Mouse (Mus musculus) left cerebral cortex, adult 11 months (tissue): ENCODE data around the gene Mmrn2.
"Not testable (repeated sequence)": the region's sequence is repeated elsewhere in the genome, so short reads cannot be mapped to it uniquely, and the experiment has no call there.

Experiments used
- DNase-seq: peaks from one replicate; pipeline ENCODE4 v3.0.0; 2022; ENCODE audit warnings: low spot score

The Mmrn2 gene

DNA sequence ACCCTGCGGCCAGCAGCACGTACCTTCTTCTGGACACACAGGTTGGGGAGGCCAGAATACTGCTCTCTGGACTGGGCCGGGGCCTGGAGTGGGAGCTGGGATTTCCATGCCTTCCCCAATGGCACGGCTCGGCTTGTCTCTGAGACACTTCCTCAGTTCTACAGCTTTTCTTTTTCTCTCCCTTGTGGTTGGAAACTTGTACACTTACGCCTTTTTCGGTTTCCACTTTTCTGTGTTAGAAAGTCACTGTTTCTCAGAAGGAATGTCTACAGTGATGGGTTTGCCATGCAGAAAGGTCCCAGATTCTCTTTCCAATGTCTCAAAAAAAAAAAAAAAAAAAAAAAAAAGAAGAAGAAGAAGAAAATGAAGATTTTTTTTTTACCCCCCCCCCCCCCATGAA, 28.2 kb downstream of the Mmrn2 start:
- no peak for DNase-seq

DNA sequence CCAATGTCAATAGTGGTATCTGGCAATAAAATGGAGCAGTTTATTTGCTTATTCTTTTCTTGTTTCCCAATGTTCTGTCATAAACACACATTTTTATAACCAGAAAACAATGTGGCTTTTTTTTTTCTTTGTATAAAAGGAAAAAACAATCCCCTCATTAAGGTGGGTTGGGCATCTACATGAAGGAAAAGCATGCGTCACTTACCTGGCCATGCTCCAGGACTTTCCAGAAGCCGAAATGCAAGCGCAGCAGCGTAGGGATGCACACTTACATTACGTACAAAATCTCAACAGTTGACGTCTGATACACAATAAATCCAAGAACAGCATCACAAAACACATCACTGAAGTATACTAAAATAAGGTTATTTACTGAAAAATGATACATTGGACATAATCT, 35.5 kb downstream of the Mmrn2 start:
- no peak for DNase-seq

DNA sequence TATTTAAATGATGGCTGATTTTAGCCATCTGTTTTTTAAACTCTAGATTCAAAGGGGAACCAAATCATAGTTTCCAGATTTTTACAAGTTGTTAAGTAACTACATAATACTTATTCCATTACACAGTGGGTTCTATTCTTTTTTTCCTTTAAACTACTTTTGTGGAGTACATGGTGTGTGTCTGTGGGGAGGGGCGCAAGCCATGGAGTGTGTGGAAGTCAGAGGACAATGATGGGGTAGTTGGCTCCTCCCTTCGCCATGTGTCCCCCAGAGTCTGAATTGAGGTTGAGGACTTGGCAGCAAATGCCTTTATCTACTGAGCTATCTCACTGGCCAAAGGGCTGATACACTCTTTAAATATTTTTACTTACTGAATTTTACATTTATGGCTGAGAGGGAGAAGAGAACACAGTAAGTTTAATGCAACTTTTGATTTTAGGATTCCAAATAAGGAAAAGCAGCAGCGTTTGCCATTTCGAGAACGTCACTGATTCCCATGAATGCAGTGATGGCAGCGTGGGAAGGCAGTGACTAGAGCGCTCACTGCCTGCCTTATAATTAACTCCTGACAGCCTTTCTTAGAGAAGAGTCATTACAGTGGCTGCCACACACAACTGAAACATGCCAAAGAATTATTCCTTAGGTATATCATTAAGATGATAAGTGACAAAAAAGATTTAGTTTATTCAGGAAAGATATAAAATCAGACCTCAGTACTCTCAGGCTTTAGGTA, 37.1 kb downstream of the Mmrn2 start:
- no peak for DNase-seq

DNA sequence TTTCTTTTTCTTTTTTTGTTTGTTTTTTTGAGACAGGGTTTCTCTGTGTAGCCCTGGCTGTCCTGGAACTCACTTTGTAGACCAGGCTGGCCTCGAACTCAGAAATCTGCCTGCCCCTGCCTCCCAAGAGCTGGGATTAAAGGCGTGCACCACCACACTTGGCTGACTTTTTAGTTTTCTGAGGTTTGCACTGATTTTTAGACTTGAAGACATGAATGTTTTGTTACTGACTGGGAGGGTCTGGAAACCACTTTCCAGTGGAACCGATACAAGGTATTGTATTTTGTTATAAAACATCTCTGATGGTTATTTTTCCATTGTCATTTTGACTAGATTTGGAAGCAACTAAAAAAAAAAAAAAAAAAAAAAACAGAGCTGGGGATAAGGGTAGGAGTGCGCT, 41.7 kb downstream of the Mmrn2 start:
- not testable (repeated sequence) for DNase-seq

DNA sequence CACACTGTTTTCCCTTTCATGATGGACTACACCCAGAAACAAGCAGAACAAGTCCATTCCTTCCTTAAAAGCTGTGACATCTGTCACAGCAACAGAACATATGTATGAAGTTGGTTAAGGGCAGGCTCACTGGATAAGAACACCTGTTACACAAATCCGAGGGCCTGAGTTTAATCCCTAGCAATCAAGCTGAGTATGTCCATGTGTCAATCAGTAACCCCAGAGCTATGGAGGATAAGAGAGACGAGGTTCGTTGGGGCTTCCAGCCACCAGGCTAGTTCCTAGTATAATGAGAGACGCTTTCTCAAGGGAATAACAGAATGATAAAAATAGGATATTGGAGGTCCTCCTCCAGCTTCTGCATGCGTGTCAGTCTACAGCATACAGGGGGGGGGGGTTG, 42.2 kb downstream of the Mmrn2 start:
- DNase-seq: no peak

DNA sequence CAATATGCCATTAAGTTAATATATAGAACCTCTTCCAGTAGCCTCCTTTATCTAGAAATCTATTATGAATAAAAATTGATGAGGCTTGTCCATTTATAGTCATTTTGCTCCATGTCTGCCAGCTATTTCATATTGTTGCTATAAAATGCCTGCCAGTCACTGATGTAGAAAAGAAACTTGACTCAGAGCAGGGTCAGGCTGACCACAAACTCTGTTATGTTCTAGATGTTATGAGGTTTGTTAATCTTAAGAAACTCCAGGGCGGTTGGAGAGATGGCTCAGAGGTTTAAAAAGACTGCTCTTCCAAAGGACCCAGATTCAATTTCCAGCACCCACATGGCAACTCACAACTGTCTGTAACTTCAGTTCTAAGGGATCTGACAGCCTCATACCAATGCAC, 45.8 kb downstream of the Mmrn2 start:
- no peak for DNase-seq

DNA sequence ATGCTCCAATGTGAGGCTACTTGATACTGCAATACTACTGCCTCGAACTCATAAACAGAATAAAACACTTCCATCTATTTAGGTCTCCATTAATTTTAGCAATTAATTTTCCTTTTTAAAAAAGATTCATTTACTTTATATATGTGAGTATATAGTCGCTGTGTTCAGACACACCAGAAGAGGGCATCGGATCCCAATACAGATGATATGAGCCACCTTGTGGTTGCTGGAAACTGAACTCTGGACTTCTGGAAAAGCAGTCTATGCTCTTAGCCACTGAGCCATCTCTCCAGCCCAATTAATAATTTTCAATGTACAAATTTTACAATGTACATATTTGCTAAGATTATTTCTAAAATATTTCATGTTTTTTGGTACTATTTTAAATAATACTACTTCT, 53.0 kb downstream of the Mmrn2 start:
- DNase-seq: no peak

DNA sequence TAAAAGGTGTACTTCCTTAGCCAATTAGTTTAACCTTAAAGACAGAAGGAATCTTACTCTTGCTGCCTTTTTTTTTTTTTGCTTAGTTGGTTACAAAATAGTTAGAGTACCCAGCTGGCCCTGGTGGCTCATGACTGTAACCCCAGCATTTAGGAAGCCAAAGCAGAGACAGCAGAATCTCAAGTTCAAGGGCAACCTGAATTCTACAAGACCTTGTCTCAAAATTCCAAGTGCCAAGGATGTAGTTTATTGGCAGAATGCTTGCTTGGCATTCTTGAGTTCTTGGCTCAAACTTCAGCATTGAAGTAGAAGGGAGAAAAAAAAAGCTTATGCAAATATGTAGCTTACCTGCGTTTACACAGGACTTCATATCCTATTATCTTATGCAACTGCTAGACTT, 53.8 kb downstream of the Mmrn2 start:
- DNase-seq: no peak

DNA sequence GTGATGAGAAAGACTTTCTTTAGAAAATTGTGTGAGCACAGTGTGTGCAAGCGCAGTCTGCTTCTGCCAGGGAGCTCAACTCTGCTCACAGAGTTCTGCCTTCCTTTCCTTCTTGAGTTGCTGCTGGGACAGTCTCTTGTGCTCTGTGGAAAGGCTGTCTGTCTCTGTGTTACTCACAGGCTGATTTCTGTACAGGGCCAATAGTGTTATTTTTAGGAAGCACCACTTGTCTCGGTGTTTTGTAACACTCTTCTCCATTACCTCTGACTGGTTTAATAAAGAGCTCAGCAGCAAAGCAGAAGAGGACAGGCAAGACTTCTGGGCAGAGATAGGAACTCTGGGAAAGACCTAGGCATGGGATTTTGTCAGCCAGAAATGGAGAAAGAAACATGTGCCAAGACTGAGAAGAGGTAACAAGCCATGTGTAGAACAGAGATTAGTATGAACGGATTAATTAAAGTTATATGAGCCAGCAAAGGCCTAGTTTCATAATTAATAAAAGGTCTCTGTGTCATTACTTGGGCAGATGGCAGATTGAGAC, 65.3 kb downstream of the Mmrn2 start:
- DNase-seq: no peak

DNA sequence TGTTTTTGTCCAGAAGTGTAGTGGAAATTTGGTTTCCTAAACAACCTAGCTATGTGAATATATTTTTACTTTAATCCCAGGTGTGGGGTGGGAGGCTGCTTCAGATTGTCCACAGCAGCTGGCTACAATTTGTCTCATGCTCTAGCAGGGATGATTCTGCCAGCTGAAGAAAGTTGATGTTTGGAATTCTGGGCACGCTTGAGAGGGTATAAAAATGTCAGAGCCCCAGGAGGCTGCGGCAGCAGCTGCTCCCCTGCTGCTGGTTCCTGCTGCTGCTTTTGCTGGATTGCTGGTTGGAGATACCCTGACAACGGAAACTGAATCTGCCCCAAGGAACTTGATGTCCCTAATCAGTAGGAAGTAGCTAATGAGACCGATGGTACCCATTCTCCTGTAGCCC, 67.3 kb downstream of the Mmrn2 start:
- DNase-seq: no peak

DNA sequence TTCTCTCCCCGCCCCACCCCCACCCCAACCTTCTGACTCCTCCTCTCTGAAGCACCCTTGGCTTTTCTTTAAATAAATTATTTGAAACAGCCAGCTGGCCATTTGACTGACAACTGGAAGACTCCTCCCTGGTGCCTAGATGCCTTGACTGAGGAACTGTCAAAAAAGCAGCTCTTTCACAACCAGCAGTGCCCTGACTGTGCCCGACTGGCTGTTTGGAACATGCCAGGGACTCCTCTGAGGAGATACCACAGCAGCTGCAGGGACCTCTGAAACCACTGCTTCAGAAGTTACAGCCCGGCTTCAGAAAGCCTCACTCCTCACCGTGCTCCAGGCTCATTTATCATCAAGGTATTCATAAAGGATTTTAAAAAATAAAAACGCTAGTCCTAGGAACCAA, 69.1 kb downstream of the Mmrn2 start:
- no peak for DNase-seq

DNA sequence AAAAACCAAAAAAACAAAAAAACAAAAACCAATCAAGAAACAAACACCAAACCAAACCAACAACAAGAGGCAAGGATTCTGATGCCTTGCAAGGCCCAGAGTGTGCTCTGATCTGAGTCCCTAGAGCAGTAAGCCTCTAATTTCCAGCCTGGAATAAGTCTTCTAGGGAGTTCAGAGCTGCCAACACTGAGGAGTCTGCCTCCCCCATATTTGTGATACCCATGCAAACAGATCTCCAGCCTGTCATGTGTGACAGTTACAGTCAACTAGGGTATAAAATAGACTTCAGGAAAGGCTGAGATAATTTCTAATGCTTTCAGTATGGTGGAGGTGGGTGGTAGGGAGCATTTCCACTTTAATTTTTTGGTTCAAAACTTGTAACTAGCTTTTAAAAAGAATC, 69.7 kb downstream of the Mmrn2 start:
- DNase-seq: no peak

DNA sequence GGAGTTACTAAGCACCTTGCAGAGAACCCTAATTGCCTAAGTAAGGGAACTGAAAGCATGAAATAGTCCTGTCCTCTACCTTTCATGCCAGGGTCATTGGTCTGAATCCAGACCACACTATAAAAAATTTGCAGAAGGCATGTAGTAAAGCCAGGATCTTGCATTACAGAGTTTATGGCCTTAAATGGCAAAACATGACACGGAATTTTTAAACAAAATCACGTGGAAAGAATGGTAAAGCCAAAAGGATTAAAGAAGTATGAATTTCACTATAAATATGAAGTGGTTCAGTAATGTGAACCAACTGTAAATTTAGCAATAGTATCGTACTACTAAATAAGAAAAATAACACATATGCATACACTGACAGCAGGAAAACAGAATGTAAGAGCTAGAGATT, 70.1 kb downstream of the Mmrn2 start:
- DNase-seq: no peak

DNA sequence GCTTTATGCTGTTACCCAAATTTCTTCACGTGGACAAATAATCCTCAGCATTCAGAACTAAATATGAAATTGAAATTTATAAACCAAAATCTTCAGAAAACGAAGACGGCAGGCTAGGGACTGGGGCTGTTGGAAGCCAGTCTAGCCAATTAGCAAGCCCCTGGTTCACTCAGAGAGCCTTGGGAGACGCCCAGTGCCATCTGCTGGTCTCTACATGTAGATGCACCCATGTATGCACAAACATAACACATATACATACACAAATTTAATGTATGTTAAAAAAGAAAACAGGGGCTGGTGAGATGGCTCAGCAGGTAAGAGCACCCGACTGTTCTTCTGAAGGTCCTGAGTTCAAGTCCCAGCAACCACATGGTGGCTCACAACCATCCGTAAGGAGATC, 71.4 kb downstream of the Mmrn2 start:
- DNase-seq: no peak

DNA sequence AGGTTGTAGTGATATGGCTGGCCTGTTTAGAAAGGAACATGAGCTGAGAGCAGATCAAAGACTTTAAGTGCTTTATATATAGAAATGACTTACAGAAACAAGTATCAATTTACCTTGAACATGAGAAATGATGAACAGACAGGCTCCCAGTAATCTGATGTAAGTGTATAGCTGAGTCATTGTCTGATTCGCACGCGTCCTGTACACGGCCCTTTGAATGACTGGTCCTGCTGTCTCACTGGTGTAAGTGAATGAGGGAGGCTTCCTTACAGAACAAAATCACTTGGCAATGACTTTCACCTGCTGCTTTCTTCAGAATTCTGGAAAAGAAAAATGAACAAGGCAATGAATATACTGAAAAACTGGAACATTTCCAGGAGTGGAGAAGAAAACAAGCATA, 72.4 kb downstream of the Mmrn2 start:
- no peak for DNase-seq

DNA sequence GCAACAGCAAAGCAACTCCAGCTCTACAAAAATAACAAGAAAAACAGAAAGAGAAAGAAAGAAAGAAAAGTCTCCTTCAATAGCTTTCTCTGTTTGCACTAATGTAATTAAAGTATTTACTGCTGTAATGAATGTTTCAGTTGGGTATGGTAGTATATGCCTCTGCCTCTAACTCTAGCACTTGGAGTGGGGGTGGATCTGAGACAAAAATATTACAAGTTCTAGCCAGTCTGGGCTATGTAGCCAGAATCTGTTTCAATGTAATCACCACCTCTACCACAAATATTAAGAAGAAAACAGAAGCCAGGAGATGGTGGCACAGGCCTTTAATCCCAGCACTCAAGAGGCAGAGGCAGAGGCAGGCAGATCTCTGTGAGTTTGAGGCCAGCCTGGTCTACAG, 73.1 kb downstream of the Mmrn2 start:
- DNase-seq: no peak

DNA sequence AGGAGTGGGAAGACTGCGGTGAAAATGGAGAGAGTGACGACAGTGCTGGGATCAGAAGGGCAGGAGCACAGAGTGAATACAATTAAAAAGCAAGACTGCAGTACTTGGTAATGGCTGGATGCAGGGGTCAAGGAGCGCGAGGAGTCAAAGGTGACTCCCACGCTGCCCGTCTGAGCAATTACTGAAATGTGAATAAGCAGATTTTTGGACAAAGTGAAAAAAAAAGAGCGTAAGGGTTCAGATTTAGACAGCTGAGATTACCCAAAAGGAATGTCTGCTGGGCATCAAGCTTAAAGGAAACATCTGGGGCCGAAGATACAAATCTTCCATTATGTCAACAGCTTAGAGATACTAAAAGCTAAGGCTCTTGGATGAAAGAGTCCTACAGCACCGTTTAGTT, 74.5 kb downstream of the Mmrn2 start:
- no peak for DNase-seq

DNA sequence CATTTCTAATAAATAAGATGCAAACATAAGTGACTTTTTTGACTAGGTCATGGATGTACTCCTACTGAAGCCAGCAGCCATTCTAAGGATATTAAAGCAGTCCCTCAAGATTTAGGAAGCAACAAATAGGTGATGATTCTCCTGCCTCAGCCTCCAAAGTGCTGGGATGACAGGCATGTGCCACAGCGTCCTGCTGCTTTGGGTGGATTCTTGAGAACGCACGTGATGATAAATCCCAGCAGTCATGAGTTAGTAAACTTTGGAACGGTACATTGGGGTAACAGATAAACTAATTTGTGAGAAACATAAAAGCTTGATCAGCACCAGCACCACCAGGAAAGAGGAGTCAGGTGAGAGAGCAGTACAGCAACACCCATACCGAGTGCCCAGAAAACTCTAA, 75.2 kb downstream of the Mmrn2 start:
- DNase-seq: no peak

DNA sequence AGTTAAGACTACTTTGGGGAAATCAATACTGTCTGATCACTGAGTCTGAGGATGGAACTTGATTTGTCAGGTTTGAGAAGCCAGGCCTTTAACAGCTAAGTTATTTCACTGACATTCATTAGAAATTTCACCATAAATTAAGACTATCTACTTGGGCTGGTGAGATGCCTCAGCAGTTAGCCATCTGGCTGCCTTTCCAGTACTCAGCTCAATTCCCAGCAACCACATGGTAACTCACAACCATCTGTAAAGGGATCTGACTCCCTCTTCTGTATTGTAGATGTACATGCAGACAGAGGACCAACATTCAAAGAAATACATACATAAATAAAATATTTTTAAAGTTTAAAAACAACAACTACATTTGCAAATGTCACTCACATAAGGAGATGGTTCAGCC, 76.6 kb downstream of the Mmrn2 start:
- DNase-seq: no peak

DNA sequence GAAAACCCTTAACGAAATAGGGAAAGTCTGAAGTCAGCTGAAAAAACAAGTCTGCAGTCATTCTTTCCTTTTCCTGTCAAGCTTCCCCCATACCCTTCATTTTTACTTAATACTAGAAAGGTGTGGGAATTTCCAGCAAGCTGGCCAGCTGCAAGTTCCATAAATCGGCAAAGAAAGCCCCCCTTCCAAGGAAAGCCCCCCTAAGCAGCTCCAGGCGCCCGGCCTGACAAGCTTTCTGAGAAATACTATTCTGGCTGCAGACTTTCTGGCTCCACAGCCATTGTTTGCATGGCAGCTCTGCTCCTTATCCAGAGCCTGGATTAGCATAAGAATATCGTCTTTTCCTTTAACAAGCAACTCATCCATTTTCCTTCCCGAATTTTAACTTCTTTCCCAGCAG, 78.4 kb downstream of the Mmrn2 start:
- DNase-seq: no peak
